Mouse (Mus musculus): ENCODE measurements at regions not wholly inside any gene's neighbourhood (a gene's known extent, or its start where the extent isn't known, plus 50 kb on each side); places are given as distances from the start of the nearest gene placed in this dataset.

GRCm38 (mm10) chr19:14243565-14243964 is 330.2 kb downstream of the Olfr1505 start:
- TF ChIP-seq CTCF (IDR thresholded peaks at IDR 0.05; ENCODE audit: low read depth, low read length) (no peak), GATA1 (IDR thresholded peaks at IDR 0.05; ENCODE audit: borderline replicate concordance, low read length) (no peak), TAL1 (conservative IDR thresholded peaks at IDR 0.05; ENCODE audit: low read depth, low read length) (no peak), GATA2 (IDR thresholded peaks at IDR 0.05; ENCODE audit: borderline replicate concordance, low read depth, low read length) (no peak)

Data from G1E (cell line).